Mouse (Mus musculus) lung, postnatal 0 days (tissue): ENCODE measurements around the gene Rspo4. TPM values are rescaled to one million over a fixed set of nuclear protein-coding genes. Genes with fewer than 3 reads are reported as not detected.

ENCODE experiments used
- ATAC-seq: fragments of 200-750 bp; cut with Nextera tagmentation; 2 replicates; pipeline ENCODE4 v1.8.0; 2017; ENCODE audit warnings: moderate library complexity
- DNase-seq: peaks from one replicate; pipeline ENCODE4 v3.0.0-alpha.2; 2016; ENCODE audit warnings: low spot score
- H3K27ac ChIP-seq: fragments of 300-500 bp; sonication (generic); 2 replicates; pipeline ENCODE4 v1.5.1; 2014; ENCODE audit warnings: antibody characterized with exemption, mild to moderate bottlenecking, low read length, mixed read lengths
- H3K27me3 ChIP-seq: fragments of 300-500 bp; sonication (generic); replicated peaks from 2 replicates; pipeline ENCODE4 v1.6.1; 2014; ENCODE audit warnings: low read length, mixed read lengths; ENCODE audit not compliant: insufficient read depth
- H3K36me3 ChIP-seq: fragments of 300-500 bp; sonication (generic); 2 replicates; pipeline ENCODE4 v1.6.1; 2014; ENCODE audit warnings: low read length, mixed read lengths; ENCODE audit not compliant: insufficient read depth
- H3K4me1 ChIP-seq: fragments of 300-500 bp; sonication (generic); 2 replicates; pipeline ENCODE4 v1.6.1; 2014; ENCODE audit warnings: antibody characterized with exemption, low read depth, low read length, mixed read lengths; ENCODE audit not compliant: insufficient read depth
- H3K4me2 ChIP-seq: fragments of 300-500 bp; sonication (generic); replicated peaks from 2 replicates; pipeline ENCODE4 v1.6.1; 2014; ENCODE audit warnings: low read depth, mild to moderate bottlenecking, low read length, moderate library complexity, mixed read lengths
- H3K4me3 ChIP-seq: fragments of 300-500 bp; sonication (generic); 2 replicates; pipeline ENCODE4 v1.5.1; 2014; ENCODE audit warnings: low read depth, low read length
- H3K9ac ChIP-seq: fragments of 300-500 bp; sonication (generic); replicated peaks from 2 replicates; pipeline ENCODE4 v1.6.1; 2014; ENCODE audit warnings: low read depth, mild to moderate bottlenecking
- H3K9me3 ChIP-seq: fragments of 300-500 bp; sonication (generic); 2 replicates; pipeline ENCODE4 v1.6.1; 2016; ENCODE audit warnings: low read length, mixed read lengths
- CTCF ChIP-seq: IDR thresholded peaks from 2 replicates; pipeline ENCODE4 v1.5.1; 2016; ENCODE audit warnings: antibody characterized with exemption, mild to moderate bottlenecking
- EP300 ChIP-seq: IDR thresholded peaks from 2 replicates; pipeline ENCODE4 v1.6.1; 2016; ENCODE audit warnings: antibody characterized with exemption, mild to moderate bottlenecking, control low read depth
- WGBS: fragments of 180-500 bp; shearing (Covaris S2); extraction: QIAGEN DNeasy Blood & Tissue Kit; methylation state at CpG from one replicate; pipeline ENCODE4 v1.1.7; 2014; 5-methylcytosine and 5-hydroxymethylcytosine counted together
- polyA plus RNA-seq: library from polyadenylated mRNA; unstranded; fragments of >200 nt; fragmentation: Nextera tagmentation; extraction: Ambion mirVana; gene quantifications from 2 replicates; pipeline ENCODE4 v1.2.1, GENCODE M21; 2015

Rspo4 gene
- polyA plus RNA-seq, 1 experiment from 2014 or later = 2.6 TPM

DNA sequence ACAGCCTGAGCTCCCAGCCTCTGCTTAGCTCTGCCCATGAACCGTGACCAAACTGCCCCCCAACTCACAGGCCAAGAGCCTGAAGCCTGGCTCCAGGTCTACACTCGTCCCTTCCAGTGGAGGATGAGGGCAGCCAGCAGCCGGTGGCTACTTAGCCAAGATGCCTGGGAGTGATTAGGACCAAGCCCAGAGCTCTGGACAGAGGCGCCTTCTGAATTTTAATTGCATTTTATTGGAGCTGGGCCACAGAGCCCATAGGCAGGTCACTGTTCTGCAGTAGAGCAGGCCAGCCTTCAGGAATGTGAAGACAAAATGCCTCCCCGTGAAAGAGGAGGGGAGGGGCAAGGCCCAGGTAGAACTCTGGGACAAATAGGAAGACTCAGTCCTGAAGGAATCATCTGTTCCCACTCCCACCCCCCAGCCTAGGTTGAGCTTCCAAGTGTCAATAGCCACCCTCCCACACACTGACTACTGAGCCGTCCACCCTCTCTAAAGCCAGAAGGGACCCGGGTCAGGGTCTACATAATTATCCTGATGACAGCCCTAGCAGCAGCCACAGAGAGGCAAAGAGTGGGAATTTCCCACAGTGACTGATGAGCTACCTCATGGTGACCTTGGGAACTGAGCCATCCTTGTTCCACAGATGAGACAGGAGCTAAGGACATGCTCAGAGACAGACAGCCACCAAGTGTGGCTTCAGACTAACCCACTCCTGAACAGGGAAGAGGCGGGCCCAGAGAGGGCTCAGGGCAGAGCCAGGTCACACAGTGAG lies 51.7 kb downstream of the Rspo4 start:
- no peaks in the 10 kb centered on the region for H3K36me3 ChIP-seq
- ATAC-seq (no peak), DNase-seq (no peak)
- no peaks in the 10 kb centered on the region for H3K27me3 ChIP-seq
- no peak overlapping the region for H3K27ac ChIP-seq
- no peaks in the 10 kb centered on the region for H3K4me1 ChIP-seq
- TF ChIP-seq CTCF (no peak), EP300 (no peak)
- no peaks in the 10 kb centered on the region for H3K9me3 ChIP-seq
- H3K9ac ChIP-seq = no peak overlapping the region
- WGBS = 77% methylated on average over 8 of the region's 8 CpGs
- H3K4me2 ChIP-seq = no peak overlapping the region
- H3K4me3 ChIP-seq = no peak overlapping the region

DNA sequence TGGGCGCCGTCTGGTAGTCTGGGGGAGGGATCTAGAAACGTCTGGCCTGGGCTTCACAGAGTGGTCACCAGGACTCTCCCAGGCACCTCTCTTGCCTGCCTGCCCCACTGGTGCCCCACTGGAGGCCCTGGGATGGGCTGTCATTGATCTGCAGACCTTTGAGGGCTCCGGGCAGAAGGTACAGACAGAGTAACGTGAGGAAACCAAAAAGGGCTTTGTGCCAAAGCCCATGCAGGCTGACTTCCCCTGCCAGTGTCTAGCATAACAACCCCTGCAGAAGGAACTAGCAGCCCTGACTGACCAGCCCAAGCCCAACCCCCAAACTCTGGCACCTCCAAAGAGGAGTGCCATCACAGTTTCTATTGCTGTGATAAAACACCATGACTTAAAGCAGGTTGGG lies 53.2 kb downstream of the Rspo4 start:
- H3K27ac ChIP-seq = no peak overlapping the region
- no peak for ATAC-seq

DNA sequence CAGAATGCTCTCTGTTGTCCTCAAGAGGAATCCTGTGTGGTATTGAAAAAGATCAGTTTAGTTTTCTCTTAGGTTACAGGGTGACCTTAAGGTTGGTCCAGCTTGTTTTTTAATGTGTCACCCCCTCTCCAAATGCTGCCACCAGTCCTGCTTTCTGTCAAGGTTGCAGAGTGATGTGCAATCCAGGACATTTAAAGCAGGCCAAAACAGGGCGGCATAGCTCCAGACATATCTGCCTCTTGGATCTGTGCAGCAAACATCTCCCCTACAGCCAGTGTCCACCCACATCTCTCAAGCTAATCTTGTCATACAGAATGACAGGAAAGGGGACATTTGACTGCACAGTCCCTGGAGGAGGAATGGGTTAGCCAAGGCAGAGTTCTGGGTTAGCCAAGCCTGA lies 55.4 kb downstream of the Rspo4 start:
- H3K4me3 ChIP-seq = no peak overlapping the region
- no peak for ATAC-seq
- H3K36me3 ChIP-seq = no peaks in the 10 kb centered on the region
- no peak overlapping the region for H3K4me2 ChIP-seq
- no peaks in the 10 kb centered on the region for H3K4me1 ChIP-seq
- no peak overlapping the region for H3K27ac ChIP-seq
- 80% methylated on average over 1 of the region's 1 CpGs for WGBS
- TF ChIP-seq CTCF = no peak
- TF ChIP-seq EP300 = no peak
- no peak for DNase-seq
- H3K9ac ChIP-seq = no peak overlapping the region
- H3K27me3 ChIP-seq = no peaks in the 10 kb centered on the region
- no peaks in the 10 kb centered on the region for H3K9me3 ChIP-seq

More for the DNA sequence above, 53.2 kb downstream of the Rspo4 start:
- Histone ChIP-seq H3K9ac (no peak overlapping the region), H3K9me3 (no peaks in the 10 kb centered on the region), H3K27me3 (no peaks in the 10 kb centered on the region), H3K36me3 (no peaks in the 10 kb centered on the region), H3K4me1 (no peaks in the 10 kb centered on the region), H3K4me3 (no peak overlapping the region), H3K4me2 (no peak overlapping the region)
- WGBS = 72% methylated on average over 5 of the region's 5 CpGs
- TF ChIP-seq CTCF (no peak), EP300 (no peak)
- no peak for DNase-seq

DNA sequence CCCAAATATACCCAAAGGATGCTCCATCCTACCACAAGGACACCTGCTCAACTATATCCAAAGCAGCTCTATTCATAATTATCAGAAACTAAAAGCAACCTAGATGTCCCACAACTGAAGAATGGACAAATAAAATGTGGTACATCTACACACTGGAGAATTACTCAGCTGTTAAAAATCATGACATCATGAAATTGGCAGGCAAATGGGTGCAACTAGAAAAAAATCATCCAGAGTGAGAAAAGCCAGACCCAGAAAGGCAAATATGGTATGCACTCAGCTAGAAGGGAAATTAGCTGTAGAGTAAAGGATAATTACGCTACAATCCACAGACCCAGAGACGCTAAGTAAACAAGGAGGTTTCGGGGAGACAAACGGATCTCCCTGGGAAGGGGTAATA lies 58.1 kb downstream of the Rspo4 start:
- no peaks in the 10 kb centered on the region for H3K9me3 ChIP-seq
- TF ChIP-seq CTCF (no peak), EP300 (no peak)
- DNase-seq (no peak), ATAC-seq (no peak)
- no peak overlapping the region for H3K27ac ChIP-seq
- WGBS = 55% methylated on average over 4 of the region's 4 CpGs
- no peak overlapping the region for H3K9ac ChIP-seq
- no peak overlapping the region for H3K4me3 ChIP-seq
- H3K4me1 ChIP-seq = no peaks in the 10 kb centered on the region
- no peaks in the 10 kb centered on the region for H3K27me3 ChIP-seq
- no peak overlapping the region for H3K4me2 ChIP-seq
- H3K36me3 ChIP-seq = no peaks in the 10 kb centered on the region

DNA sequence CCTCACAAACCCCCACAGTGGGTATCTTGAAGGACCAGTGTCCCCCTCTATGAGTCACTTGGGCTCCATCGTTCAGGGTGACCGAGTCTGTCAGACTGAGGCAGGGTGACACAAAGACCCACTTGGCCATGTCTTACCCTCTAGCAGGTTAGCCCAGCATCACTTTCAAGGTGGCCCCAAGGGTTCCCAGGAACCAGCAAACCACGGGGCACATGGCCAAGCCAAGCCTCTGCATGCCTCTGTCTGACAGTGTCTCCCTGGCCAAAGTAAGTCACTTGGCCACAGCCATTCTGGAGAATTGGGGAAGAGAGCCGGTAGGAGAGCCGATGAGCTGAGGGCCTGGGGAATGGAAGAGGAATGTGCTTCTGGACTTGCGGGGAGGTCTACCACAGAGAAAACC lies 60.5 kb downstream of the Rspo4 start:
- Histone ChIP-seq H3K9me3 (no peaks in the 10 kb centered on the region), H3K9ac (no peak overlapping the region), H3K4me3 (no peak overlapping the region), H3K4me2 (no peak overlapping the region), H3K27me3 (no peaks in the 10 kb centered on the region), H3K27ac (no peak overlapping the region), H3K4me1 (no peaks in the 10 kb centered on the region), H3K36me3 (no peaks in the 10 kb centered on the region)
- DNase-seq (no peak), ATAC-seq (no peak)
- no peak for TF ChIP-seq CTCF
- no peak for TF ChIP-seq EP300
- 85% methylated on average over 6 of the region's 6 CpGs for WGBS

DNA sequence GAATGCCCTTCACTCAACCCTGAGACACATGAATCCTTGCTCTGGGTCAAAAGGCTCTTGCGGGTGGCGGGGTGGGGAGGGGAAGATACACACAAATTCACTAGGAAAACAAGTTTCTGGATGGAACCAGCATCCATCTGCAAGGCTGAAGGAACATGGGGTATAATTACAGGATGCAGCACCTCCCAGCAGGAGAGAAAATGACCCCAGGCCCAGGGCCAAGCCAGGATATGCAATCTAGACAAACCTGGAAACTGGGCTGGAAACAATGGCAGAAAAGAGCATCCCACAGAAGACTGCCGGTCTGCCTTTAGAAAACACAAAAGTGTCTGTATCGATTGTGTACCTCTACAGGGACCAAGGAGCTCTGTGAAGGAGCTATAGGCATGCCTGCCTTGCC lies 61.2 kb downstream of the Rspo4 start:
- H3K9me3 ChIP-seq = no peaks in the 10 kb centered on the region
- no peak for TF ChIP-seq CTCF
- TF ChIP-seq EP300 = no peak
- H3K27ac ChIP-seq = no peak overlapping the region
- H3K9ac ChIP-seq = no peak overlapping the region
- H3K4me2 ChIP-seq = no peak overlapping the region
- H3K27me3 ChIP-seq = no peaks in the 10 kb centered on the region
- WGBS = 66% methylated on average over 4 of the region's 4 CpGs
- ATAC-seq (no peak), DNase-seq (no peak)
- no peaks in the 10 kb centered on the region for H3K4me1 ChIP-seq
- H3K36me3 ChIP-seq = no peaks in the 10 kb centered on the region
- no peak overlapping the region for H3K4me3 ChIP-seq
